Mouse (Mus musculus): ENCODE measurements at regions not wholly inside any gene's neighbourhood (a gene's known extent, or its start where the extent isn't known, plus 50 kb on each side); places are given as distances from the start of the nearest gene placed in this dataset.

GRCm38 (mm10) chr12:27507523-27508225, 165.3 kb upstream of the Sox11 start:
- no peak for DNase-seq (ENCODE audit: extremely low read depth, insufficient read length, low spot score)

GRCm38 (mm10) chr12:27502716-27503486, 160.5 kb upstream of the Sox11 start:
- no peak for DNase-seq (ENCODE audit: extremely low read depth, insufficient read length, low spot score)

- no peak for DNase-seq (ENCODE audit: extremely low read depth, insufficient read length, low spot score)
Measured at GRCm38 (mm10) chr12:27500516-27500915, 158.1 kb upstream of the Sox11 start.

DNA sequence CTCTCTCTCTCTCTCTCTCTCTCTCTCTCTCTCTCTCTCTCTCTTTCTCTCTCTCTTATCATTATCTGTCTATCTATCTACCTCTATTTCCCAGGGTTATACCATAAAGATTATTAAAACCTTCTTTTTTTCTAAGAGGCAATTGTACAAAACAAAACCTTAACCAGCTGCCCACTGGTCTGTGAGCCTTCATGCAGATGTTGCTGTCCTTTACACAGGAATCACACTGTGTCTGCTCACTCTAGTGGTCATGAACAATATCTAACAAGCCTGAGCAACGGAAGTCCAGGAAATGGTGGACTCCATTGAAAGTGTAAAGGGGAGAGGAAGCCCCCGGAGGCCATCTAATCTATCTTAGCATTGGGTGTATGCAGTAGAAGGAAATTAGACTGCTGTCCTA, 156.9 kb upstream of the Sox11 start:
- DNase-seq (ENCODE audit: extremely low read depth, insufficient read length, low spot score) = no peak

DNA sequence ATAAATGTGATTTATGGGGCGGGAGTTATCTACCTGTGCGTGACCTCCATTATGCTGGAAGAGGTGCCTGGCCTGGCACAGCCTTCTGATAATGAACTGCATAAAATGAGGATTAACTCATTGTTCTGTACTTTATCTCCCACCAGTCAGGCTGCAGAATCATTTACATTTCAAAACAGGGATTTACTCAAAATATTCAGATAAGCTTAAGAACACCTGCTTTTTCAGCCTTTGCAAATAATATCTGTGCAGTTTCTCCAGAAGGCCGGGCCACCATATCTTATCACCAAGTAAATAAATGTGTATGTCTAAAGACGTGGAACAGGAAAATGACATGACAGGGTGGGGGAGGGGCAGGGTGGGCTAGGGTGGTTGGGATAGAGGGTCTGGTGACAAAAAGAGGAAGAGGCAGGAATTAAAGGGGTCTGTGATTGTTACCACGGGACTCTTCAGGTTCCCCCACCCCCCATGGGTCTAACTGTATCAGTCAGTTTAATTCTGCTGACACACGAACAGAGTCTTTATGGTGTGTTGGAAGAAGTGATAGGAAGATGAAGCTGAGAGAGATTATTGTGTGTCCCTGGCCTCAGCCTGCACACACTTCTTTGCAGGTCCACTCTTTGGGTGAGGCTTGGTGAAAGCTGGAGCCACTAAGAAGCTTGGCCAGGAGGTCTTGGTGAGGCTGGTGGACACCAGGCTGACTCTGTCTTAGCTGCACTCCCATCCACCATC, 154.6 kb upstream of the Sox11 start:
- DNase-seq (ENCODE audit: extremely low read depth, insufficient read length, low spot score) = no peak

- DNase-seq (ENCODE audit: extremely low read depth, insufficient read length, low spot score) = no peak
Measured at GRCm38 (mm10) chr12:27492270-27492669, 149.9 kb upstream of the Sox11 start.

DNA sequence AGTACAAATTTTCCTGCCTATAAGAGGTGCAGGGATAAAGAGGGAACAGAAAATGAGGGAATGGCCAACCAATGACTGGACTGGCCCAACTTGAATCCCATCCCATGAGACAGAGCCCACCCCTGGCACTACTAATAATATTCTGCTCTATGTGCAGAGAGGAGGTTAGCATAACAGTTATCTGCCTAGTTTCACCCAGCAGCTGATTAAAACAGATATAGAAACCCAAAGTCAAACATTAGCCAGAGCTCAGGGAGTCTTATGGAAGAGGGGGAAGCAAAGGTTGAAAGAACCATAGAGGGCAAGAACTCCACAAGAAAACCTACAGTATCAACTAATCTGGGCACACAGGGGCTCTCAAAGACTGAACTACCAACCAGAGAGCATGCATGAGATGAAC, 138.9 kb upstream of the Sox11 start:
- no peak for DNase-seq (ENCODE audit: extremely low read depth, insufficient read length, low spot score)

- DNase-seq (ENCODE audit: extremely low read depth, insufficient read length, low spot score) = no peak
Measured at GRCm38 (mm10) chr12:27479601-27480001, 137.2 kb upstream of the Sox11 start.

- DNase-seq (ENCODE audit: extremely low read depth, insufficient read length, low spot score) = no peak
Measured at GRCm38 (mm10) chr12:27474631-27475030, 132.3 kb upstream of the Sox11 start.

- no peak for DNase-seq (ENCODE audit: extremely low read depth, insufficient read length, low spot score)
Measured at GRCm38 (mm10) chr12:27471557-27471956, 129.2 kb upstream of the Sox11 start.

DNA sequence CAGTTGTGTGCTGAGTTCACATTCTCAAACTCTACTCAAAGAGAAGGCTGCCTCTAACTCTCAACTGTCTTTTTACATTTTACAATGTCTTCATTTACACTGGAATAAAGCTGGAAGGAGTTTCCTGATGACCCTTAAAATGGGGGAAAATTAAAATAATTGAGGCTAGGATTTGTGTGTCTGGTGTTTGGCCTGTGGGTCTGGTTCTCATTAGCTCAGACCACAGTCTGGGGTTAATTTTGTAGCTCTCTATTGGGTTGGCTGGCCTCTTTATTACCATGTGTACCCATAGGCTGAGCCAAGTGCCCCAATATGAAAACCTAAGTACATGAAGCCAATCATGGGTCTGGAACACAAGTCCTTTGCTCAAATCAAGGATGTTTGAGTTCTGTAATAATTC, 128.0 kb upstream of the Sox11 start:
- no peak for DNase-seq (ENCODE audit: extremely low read depth, insufficient read length, low spot score)

- DNase-seq (ENCODE audit: extremely low read depth, insufficient read length, low spot score) = no peak
Measured at GRCm38 (mm10) chr12:27468782-27469181, 126.4 kb upstream of the Sox11 start.

DNA sequence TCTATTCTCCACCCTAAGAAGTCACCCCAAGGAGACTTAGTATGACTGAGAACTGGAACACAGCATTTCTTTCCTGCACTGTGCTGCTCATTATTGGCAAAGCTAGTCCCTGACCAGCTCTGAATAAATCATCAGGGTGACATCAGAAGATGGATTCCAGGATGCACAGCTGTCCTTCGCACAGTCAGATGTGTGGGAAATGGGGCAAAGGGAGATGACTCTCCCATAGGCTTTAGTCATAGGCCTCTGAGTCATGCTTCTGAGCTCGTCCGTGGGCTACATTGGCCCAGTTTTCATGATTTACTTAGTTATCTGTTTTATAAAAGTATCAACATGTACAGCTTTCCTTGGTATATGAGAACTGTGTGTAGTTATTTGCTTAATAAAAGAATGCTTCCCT, 125.8 kb upstream of the Sox11 start:
- no peak for DNase-seq (ENCODE audit: extremely low read depth, insufficient read length, low spot score)

DNA sequence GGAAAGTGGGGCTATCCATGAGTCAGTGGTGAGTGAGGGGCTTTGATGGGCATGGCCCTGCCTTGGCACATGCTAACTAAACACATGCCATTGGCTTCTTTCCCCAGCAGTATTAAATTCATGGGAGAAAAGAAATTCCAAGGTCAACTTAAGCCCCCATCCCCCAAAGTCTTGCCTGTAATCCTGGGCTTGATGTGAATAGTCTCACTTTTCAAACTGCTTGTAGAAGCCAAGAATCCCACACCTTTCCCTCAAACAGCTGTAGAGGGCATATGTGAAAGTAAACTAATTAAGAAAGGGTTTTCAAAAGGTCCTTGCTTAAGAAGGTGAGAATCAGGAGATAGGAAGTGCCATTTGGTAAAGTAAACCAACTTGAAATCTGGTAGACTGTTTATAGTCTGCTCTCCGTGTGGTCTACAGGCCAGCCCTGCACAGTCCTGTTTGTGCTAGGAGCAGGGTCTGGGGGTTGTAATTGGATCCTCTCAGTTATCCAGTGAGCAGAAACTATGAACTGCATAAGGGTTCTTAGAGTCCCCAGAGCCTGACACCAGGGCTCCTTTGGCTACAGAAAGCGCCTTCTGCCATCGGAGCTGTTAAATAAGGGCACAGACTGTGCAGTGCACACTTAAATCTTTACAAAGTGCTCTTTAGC, 123.3 kb upstream of the Sox11 start:
- no peak for DNase-seq (ENCODE audit: extremely low read depth, insufficient read length, low spot score)

DNA sequence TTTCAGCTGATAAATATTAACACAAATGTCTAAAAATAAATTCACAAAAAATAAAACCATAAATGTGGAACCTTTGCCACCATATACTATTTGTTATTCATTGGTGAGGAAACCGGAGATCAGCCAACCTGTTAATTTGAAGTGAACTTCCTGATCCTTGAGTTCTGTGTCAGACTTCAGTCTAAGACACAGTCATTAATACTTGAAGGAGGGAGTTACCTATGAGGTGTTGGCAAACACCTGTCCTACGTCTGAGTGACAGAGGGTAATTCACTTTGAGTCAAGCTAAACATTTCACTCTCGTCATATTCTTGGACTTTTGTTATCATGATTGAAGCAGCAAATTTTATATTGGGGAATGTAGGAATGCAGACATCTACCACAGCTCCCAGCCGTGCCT, 116.3 kb upstream of the Sox11 start:
- DNase-seq (ENCODE audit: extremely low read depth, insufficient read length, low spot score) = no peak

DNA sequence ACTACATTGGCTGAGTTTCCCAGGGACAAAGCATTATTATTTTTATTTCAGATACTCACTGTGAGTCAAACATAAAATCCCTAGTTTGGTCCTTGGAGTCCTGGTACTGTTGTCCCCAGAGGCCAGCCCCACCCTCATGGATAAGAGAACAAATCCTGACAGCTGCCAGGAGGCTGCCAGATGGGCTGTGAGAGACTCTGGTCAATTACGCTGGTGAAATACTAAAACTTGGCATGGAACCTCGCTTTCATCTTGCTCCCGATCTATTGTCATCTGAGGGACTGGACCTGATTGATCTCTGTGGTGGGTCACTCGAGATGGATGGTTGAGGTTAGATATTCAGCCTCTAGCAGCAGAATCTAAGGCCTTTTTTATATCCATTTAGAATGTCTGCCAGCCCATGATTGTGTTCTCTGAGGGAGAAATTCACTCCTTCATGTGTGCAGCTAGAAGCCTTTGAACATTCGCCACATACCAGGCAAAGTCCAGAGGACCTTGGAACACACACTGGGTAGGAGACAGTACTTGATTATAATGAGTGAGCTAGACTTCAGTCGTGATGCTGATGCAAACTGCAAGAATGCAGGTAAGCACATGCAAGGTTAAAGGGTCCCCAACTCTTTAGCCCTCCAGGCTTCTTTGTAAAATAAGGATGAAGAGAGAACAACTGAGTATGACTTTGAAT, 95.4 kb upstream of the Sox11 start:
- DNase-seq (ENCODE audit: extremely low read depth, insufficient read length, low spot score) = no peak

DNA sequence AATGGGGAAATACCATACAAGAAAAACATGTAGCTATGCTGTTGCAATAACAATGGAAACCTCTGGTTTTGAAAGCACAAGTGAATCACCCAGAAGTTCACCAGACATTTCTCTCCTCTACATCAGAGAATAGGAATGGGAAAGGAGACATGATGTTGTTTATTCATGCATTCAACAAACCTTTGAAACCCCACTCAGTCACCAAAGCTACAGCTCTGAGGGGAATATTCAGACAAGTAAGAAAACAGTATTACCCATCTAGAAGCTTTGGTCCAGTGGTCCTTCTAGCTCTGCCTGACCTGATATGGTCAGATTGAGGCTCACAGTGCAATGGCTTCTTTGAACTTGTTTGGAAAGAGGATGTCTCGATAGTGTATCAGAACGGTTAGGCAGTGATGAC, 89.0 kb upstream of the Sox11 start:
- DNase-seq (ENCODE audit: extremely low read depth, insufficient read length, low spot score) = no peak

DNA sequence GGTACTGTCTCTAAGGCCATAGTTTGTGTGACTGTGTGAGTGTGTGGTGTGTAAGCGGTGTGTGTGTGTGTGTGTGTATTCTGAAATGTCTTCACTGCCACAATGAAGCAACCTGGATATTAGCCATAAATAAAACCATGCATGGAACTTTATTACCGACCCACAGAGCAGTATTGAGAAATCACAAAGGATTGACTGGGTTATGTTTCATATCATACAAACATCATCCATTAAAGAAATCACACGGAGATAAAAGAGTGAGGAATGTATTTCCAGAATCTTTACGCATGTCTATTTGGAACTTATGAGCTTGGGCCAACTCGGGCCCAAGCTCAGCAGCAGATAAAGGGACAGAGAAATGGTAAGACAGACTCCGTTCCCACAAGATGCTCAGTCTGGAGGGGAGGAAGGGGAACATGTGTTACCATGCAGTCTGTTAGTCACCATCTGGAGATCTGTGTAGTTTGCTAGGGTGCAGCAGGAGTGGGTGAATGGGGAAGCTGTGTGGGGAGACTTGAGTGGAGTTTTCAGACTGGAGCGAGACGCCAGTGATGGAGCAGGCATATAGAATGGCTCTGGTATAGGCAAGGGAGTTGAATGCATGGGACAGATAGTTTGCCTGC, 75.1 kb upstream of the Sox11 start:
- no peak for DNase-seq (ENCODE audit: extremely low read depth, insufficient read length, low spot score)

DNA sequence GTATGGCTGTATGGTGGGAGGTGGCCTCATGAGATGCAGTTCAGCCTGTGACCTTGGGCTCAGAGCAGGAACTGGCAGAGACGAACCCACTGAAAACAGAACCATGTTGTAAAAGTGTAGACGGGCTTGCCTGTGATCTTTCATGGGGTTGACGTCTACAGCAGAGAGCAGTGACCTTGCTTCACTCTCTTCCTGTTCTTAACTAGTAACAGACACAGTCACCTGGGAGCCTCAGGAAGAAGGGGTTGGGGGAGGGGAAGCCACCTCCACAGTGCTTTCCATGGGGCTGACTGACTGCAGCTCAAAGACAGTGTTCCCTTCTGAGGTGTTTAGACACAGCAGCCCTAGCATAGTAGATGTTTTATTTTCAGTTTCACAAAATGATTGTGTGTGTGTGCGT, 68.2 kb upstream of the Sox11 start:
- no peak for DNase-seq (ENCODE audit: extremely low read depth, insufficient read length, low spot score)

DNA sequence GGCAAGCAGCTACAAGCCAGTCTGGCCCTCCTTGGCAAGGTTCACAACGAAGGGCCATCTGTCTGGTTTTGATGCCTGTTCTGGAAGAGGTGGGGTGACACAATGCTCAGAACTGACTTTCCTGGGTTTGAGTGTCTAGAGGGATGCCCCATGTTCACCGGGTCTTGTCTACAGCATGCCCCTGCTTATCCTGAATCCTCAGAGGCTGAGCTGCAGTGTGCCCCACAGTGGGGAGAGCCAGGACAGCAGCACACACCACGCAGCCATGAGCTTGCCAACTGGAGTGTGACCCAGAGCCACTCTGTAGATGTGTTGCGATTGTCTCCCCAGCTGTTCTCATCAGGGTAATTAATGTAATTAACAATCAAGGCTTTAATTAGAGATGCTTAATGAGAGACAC, 66.1 kb upstream of the Sox11 start:
- no peak for DNase-seq (ENCODE audit: extremely low read depth, insufficient read length, low spot score)
